Mouse (Mus musculus): ENCODE results near the gene Lgi2.

Gene Lgi2

GRCm38 (mm10) chr5:52537024-52537423 lies 29.2 kb downstream of the Lgi2 start:
- no peak for DNase-seq (ENCODE audit: low spot score)

GRCm38 (mm10) chr5:52534798-52535590 lies 31.3 kb downstream of the Lgi2 start:
- DNase-seq (ENCODE audit: low spot score), result no peak

- DNase-seq (ENCODE audit: low spot score), result no peak
Measured at GRCm38 (mm10) chr5:52533705-52534104, 32.6 kb downstream of the Lgi2 start.

- no peak for DNase-seq (ENCODE audit: low spot score)
Measured at GRCm38 (mm10) chr5:52528545-52528944, 37.7 kb downstream of the Lgi2 start.

GRCm38 (mm10) chr5:52526324-52526986 lies 39.8 kb downstream of the Lgi2 start:
- DNase-seq (ENCODE audit: low spot score), result no peak

GRCm38 (mm10) chr5:52524207-52524606 lies 42.1 kb downstream of the Lgi2 start:
- peak; percentile 29 for DNase-seq (ENCODE audit: low spot score)

GRCm38 (mm10) chr5:52519921-52520320 lies 46.3 kb downstream of the Lgi2 start:
- DNase-seq (ENCODE audit: low spot score), result no peak

- DNase-seq (ENCODE audit: low spot score), result no peak
Measured at GRCm38 (mm10) chr5:52516072-52516476, 50.2 kb downstream of the Lgi2 start.

- peak; percentile 46 for DNase-seq (ENCODE audit: low spot score)
Measured at GRCm38 (mm10) chr5:52515246-52516021, 50.8 kb downstream of the Lgi2 start.

- DNase-seq (ENCODE audit: low spot score), result no peak
Measured at GRCm38 (mm10) chr5:52511089-52511488, 55.2 kb downstream of the Lgi2 start.

GRCm38 (mm10) chr5:52509416-52509815 lies 56.8 kb downstream of the Lgi2 start:
- no peak for DNase-seq (ENCODE audit: low spot score)

- DNase-seq (ENCODE audit: low spot score), result no peak
Measured at GRCm38 (mm10) chr5:52504666-52505065, 61.6 kb downstream of the Lgi2 start.

- no peak for DNase-seq (ENCODE audit: low spot score)
Measured at GRCm38 (mm10) chr5:52504148-52504547, 62.1 kb downstream of the Lgi2 start.

GRCm38 (mm10) chr5:52495671-52496070 lies 70.6 kb downstream of the Lgi2 start:
- no peak for DNase-seq (ENCODE audit: low spot score)

- no peak for DNase-seq (ENCODE audit: low spot score)
Measured at GRCm38 (mm10) chr5:52491496-52491895, 74.8 kb downstream of the Lgi2 start.

GRCm38 (mm10) chr5:52487559-52488430 lies 78.5 kb downstream of the Lgi2 start:
- no peak for DNase-seq (ENCODE audit: low spot score)
